Comparison of ENCODE assay signal across 50 mouse cellular contexts in the genomic region with DNA sequence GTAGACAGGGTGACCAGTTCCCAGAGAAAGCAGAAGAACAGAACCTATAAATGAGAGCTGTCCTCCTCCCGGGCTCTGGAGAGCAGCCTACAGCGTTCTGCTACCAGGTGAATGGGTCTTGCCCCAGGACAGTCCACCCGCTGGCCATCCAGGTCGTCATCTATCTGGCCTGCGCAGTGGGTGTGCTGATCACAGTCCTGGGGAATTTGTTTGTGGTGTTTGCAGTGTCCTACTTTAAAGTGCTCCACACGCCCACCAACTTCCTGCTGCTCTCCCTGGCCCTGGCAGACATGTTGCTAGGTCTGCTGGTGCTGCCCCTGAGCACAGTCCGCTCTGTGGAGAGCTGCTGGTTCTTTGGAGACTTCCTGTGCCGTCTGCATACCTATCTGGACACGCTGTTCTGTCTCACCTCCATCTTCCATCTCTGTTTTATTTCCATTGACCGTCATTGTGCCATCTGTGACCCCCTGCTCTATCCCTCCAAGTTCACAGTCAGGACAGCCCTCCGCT. TPM values are rescaled to one million over a fixed set of nuclear protein-coding genes. Genes with fewer than 3 reads are reported as not detected.
"Had no signal": no experiment of that assay in that cellular context is flagged by ENCODE, and none has a peak within 500 bp of the region (broad histone marks: within the 10 kb centered on the region; RNA-seq: fewer than 3 reads in every experiment).

A gene (plus strand): TSS at position 51 of the 510 bp plus-strand sequence.

- H3K9ac ChIP-seq: heart, embryonic 13.5 days; heart, embryonic 15.5 days; hindbrain, embryonic 12.5 days; hindbrain, embryonic 13.5 days; hindbrain, embryonic 14.5 days; hindbrain, embryonic 15.5 days; intestine, embryonic 15.5 days; kidney, embryonic 15.5 days had no signal

- H3K36me3 ChIP-seq: heart, embryonic 10.5 days; heart, embryonic 13.5 days; heart, embryonic 15.5 days; hindbrain, embryonic 10.5 days; hindbrain, embryonic 12.5 days; hindbrain, embryonic 13.5 days; hindbrain, embryonic 15.5 days; intestine, embryonic 15.5 days; kidney, embryonic 15.5 days had no signal

- H3K27ac ChIP-seq: heart, embryonic 10.5 days; heart, embryonic 13.5 days; heart, embryonic 15.5 days; hindbrain, embryonic 10.5 days; hindbrain, embryonic 12.5 days; hindbrain, embryonic 13.5 days; hindbrain, embryonic 14.5 days; hindbrain, embryonic 15.5 days; hindbrain, postnatal 0 days; intestine, embryonic 15.5 days; kidney, embryonic 15.5 days; kidney, postnatal 0 days; layer of hippocampus, adult 2 months; left cerebral cortex, adult 2 months had no signal

- H3K4me3 ChIP-seq: heart, embryonic 10.5 days; heart, embryonic 13.5 days; heart, embryonic 15.5 days; hindbrain, embryonic 10.5 days; hindbrain, embryonic 12.5 days; hindbrain, embryonic 13.5 days; hindbrain, embryonic 15.5 days; intestine, embryonic 15.5 days; kidney, embryonic 15.5 days; layer of hippocampus, adult 2 months; left cerebral cortex, adult 2 months had no signal

- H3K4me2 ChIP-seq: heart, embryonic 11.5 days; heart, embryonic 13.5 days; heart, embryonic 15.5 days; hindbrain, embryonic 12.5 days; hindbrain, embryonic 13.5 days; hindbrain, embryonic 14.5 days; hindbrain, embryonic 15.5 days; intestine, embryonic 15.5 days; kidney, embryonic 15.5 days had no signal

- H3K4me1 ChIP-seq: heart, embryonic 10.5 days; heart, embryonic 15.5 days; hindbrain, embryonic 10.5 days; hindbrain, embryonic 12.5 days; hindbrain, embryonic 13.5 days; hindbrain, embryonic 15.5 days; intestine, embryonic 15.5 days; kidney, embryonic 15.5 days had no signal

- ATAC-seq: hindbrain, embryonic 16.5 days; hindbrain, postnatal 0 days; inflammation-experienced regulatory T-cells, adult 6 months; intestine, embryonic 15.5 days; intestine, embryonic 16.5 days; intestine, postnatal 0 days had no signal

- H3K27me3 ChIP-seq: heart, embryonic 13.5 days; heart, embryonic 15.5 days; hindbrain, embryonic 12.5 days; hindbrain, embryonic 13.5 days; hindbrain, embryonic 15.5 days; intestine, embryonic 15.5 days; kidney, embryonic 15.5 days had no signal

- DNase-seq: heart, postnatal 10 days; heart, postnatal 14 days; heart, postnatal 36 days; heart, postnatal 4 days; kidney, adult 11 months; kidney, adult 18-20 months; kidney, adult 2 months; kidney, adult 8-10 months; kidney, adult 9 months; kidney, postnatal 10 days; kidney, postnatal 14 days; kidney, postnatal 25 days; kidney, postnatal 36 days; kidney, postnatal 4 days; layer of hippocampus, adult 9-11 months; layer of hippocampus, postnatal 36 days had no signal

- H3K9me3 ChIP-seq: heart, embryonic 10.5 days; heart, embryonic 13.5 days; heart, embryonic 15.5 days; hindbrain, embryonic 10.5 days; hindbrain, embryonic 12.5 days; hindbrain, embryonic 13.5 days; hindbrain, embryonic 15.5 days; intestine, embryonic 15.5 days; kidney, embryonic 15.5 days had no signal

RNA-seq across cellular contexts. Expression of the gene that starts here (rescaled TPM):
- total RNA-seq: heart, postnatal 10 days; heart, postnatal 14 days; heart, postnatal 25 days; heart, postnatal 36 days; heart, postnatal 4 days; hematopoietic stem cell, adult 5-6 weeks; hindbrain, postnatal 0 days; layer of hippocampus, adult 18-20 months; layer of hippocampus, adult 2 months; layer of hippocampus, adult 8-10 months; layer of hippocampus, postnatal 10 days; layer of hippocampus, postnatal 14 days; layer of hippocampus, postnatal 25 days; layer of hippocampus, postnatal 36 days; left cerebral cortex, adult 18-20 months; left cerebral cortex, adult 2 months had no signal
- polyA plus RNA-seq: heart, embryonic 10.5 days; heart, embryonic 11.5 days; heart, embryonic 13.5 days; heart, embryonic 14.5 days; heart, embryonic 15.5 days; heart, embryonic 16.5 days; heart, postnatal 0 days; hindbrain, embryonic 10.5 days; hindbrain, embryonic 11.5 days; hindbrain, embryonic 13.5 days; hindbrain, embryonic 14.5 days; hindbrain, embryonic 15.5 days; hindbrain, postnatal 0 days; inflammation-experienced regulatory T-cells, adult 6 months; intestine, embryonic 14.5 days; intestine, embryonic 15.5 days; intestine, embryonic 16.5 days; intestine, postnatal 0 days; kidney, embryonic 14.5 days; large intestine, adult 2 months had no signal
